Mouse (Mus musculus) midbrain, postnatal 0 days (tissue): ENCODE measurements at regions not wholly inside any gene's neighbourhood (a gene's known extent, or its start where the extent isn't known, plus 50 kb on each side); places are given as distances from the start of the nearest gene placed in this dataset.

ENCODE experiments used
- ATAC-seq: fragments of 200-750 bp; cut with Nextera tagmentation; 2 replicates; pipeline ENCODE4 v1.8.0; 2017; ENCODE audit warnings: moderate number of reproducible peaks, mild to moderate bottlenecking, moderate TSS enrichment, moderate library complexity; ENCODE audit not compliant: low FRiP score
- DNase-seq: peaks from one replicate; pipeline ENCODE4 v3.0.0-alpha.2; 2015; ENCODE audit warnings: low spot score
- H3K27ac ChIP-seq: fragments of 300-500 bp; sonication (generic); 2 replicates; pipeline ENCODE4 v1.5.1; 2014; ENCODE audit warnings: low read depth, mild to moderate bottlenecking, low read length, mixed read lengths
- H3K27me3 ChIP-seq: fragments of 300-500 bp; sonication (generic); 2 replicates; pipeline ENCODE4 v1.6.1; 2014; ENCODE audit warnings: low read length, control low read depth, mixed read lengths; ENCODE audit not compliant: insufficient read depth
- H3K36me3 ChIP-seq: fragments of 300-500 bp; sonication (generic); 2 replicates; pipeline ENCODE4 v1.6.1; 2014; ENCODE audit warnings: low read length, control low read depth, mixed read lengths; ENCODE audit not compliant: insufficient read depth
- H3K4me1 ChIP-seq: fragments of 300-500 bp; sonication (generic); 2 replicates; pipeline ENCODE4 v1.6.1; 2014; ENCODE audit warnings: mild to moderate bottlenecking, control low read depth, antibody characterized with exemption, low read length, mixed read lengths; ENCODE audit not compliant: insufficient read depth
- H3K4me2 ChIP-seq: fragments of 300-500 bp; sonication (generic); 2 replicates; pipeline ENCODE4 v1.6.1; 2014; ENCODE audit warnings: low read depth, mild to moderate bottlenecking, low read length, mixed read lengths; ENCODE audit not compliant: poor library complexity, severe bottlenecking
- H3K4me3 ChIP-seq: fragments of 300-500 bp; sonication (generic); 2 replicates; pipeline ENCODE4 v1.5.1; 2014; ENCODE audit warnings: low read depth, mild to moderate bottlenecking, low read length, moderate library complexity
- H3K9ac ChIP-seq: fragments of 300-500 bp; sonication (generic); replicated peaks from 2 replicates; pipeline ENCODE4 v1.6.1; 2014; ENCODE audit warnings: mild to moderate bottlenecking, low read length, moderate library complexity, mixed read lengths; ENCODE audit not compliant: poor library complexity, severe bottlenecking
- H3K9me3 ChIP-seq: fragments of 300-500 bp; sonication (generic); 2 replicates; pipeline ENCODE4 v1.6.1; 2016; ENCODE audit warnings: low read length, control low read depth
- CTCF ChIP-seq: IDR thresholded peaks from 2 replicates; pipeline ENCODE4 v1.5.1; 2016; ENCODE audit warnings: antibody characterized with exemption, mild to moderate bottlenecking
- WGBS: fragments of 180-500 bp; shearing (Covaris S2); extraction: QIAGEN DNeasy Blood & Tissue Kit; methylation state at CpG from one replicate; pipeline ENCODE4 v1.1.7; 2014; 5-methylcytosine and 5-hydroxymethylcytosine counted together

- no peak overlapping the region for H3K9ac ChIP-seq
- H3K4me2 ChIP-seq, result no peak overlapping the region
- WGBS, result 77% methylated on average over 2 of the region's 2 CpGs
- H3K4me1 ChIP-seq, result no peaks in the 10 kb centered on the region
- no peaks in the 10 kb centered on the region for H3K27me3 ChIP-seq
- no peak overlapping the region for H3K4me3 ChIP-seq
- H3K27ac ChIP-seq, result no peak overlapping the region
- no peaks in the 10 kb centered on the region for H3K9me3 ChIP-seq
- ATAC-seq, result no peak
- no peak for DNase-seq
- no peak for TF ChIP-seq CTCF
- no peaks in the 10 kb centered on the region for H3K36me3 ChIP-seq
These were observed 94.9 kb upstream of the Plscr5 start for GRCm38 (mm10) chr9:92097806-92098205.

DNA sequence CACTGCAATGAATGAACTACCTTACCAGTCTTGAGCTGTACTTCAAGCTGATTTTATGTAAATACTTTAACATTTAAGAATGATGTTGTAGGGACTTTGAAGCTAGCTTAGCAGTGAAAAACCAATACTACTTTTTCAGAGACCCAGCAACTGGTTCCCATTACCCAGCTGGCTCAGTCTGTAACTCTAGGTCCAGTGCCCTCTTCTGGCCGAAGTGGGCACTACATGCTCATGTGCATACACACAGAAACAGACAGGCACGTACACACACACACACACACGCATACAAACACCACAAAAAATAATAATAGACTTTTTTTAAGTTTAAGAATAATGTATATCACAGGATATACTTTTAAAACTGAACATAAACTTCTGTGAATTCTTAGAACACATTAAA lies 63.2 kb upstream of the Plscr5 start:
- peak; percentile 32 for TF ChIP-seq CTCF
- H3K4me2 ChIP-seq, result no peak overlapping the region

GRCm38 (mm10) chr9:92130445-92130844 lies 62.3 kb upstream of the Plscr5 start:
- Histone ChIP-seq H3K9me3 (no peaks in the 10 kb centered on the region), H3K36me3 (no peaks in the 10 kb centered on the region), H3K4me2 (no peak overlapping the region), H3K27me3 (no peaks in the 10 kb centered on the region), H3K4me3 (no peak overlapping the region), H3K9ac (no peak overlapping the region), H3K27ac (no peak overlapping the region), H3K4me1 (no peaks in the 10 kb centered on the region)
- no peak for TF ChIP-seq CTCF
- no peak for ATAC-seq
- no peak for DNase-seq
- 64% methylated on average over 1 of the region's 1 CpGs for WGBS

More for the DNA sequence above, 63.2 kb upstream of the Plscr5 start:
- no peak overlapping the region for H3K9ac ChIP-seq
- ATAC-seq (no peak), DNase-seq (no peak)
- H3K27ac ChIP-seq, result no peak overlapping the region
- 89% methylated on average over 3 of the region's 3 CpGs for WGBS
- no peak overlapping the region for H3K4me3 ChIP-seq
- no peaks in the 10 kb centered on the region for H3K36me3 ChIP-seq
- no peaks in the 10 kb centered on the region for H3K4me1 ChIP-seq
- H3K9me3 ChIP-seq, result no peaks in the 10 kb centered on the region
- no peaks in the 10 kb centered on the region for H3K27me3 ChIP-seq

GRCm38 (mm10) chr9:92132440-92132839 lies 60.3 kb upstream of the Plscr5 start:
- 62% methylated on average over 9 of the region's 9 CpGs for WGBS
- no peak overlapping the region for H3K27ac ChIP-seq
- H3K27me3 ChIP-seq, result no peaks in the 10 kb centered on the region
- peak overlapping the region; percentile 4; the same call in 1 of the 2 replicates for H3K4me2 ChIP-seq
- no peak for TF ChIP-seq CTCF
- peak; percentile 16 for DNase-seq
- no peak overlapping the region for H3K9ac ChIP-seq
- no peaks in the 10 kb centered on the region for H3K9me3 ChIP-seq
- H3K4me3 ChIP-seq, result no peak overlapping the region
- no peak for ATAC-seq
- no peaks in the 10 kb centered on the region for H3K36me3 ChIP-seq
- H3K4me1 ChIP-seq, result no peaks in the 10 kb centered on the region

GRCm38 (mm10) chr9:92141924-92142323 lies 50.8 kb upstream of the Plscr5 start:
- Histone ChIP-seq H3K4me3 (no peak overlapping the region), H3K36me3 (no peaks in the 10 kb centered on the region), H3K9ac (no peak overlapping the region), H3K9me3 (no peaks in the 10 kb centered on the region), H3K4me2 (no peak overlapping the region), H3K4me1 (no peaks in the 10 kb centered on the region), H3K27ac (no peak overlapping the region), H3K27me3 (no peaks in the 10 kb centered on the region)
- ATAC-seq (no peak), DNase-seq (no peak)
- WGBS, result 91% methylated on average over 4 of the region's 4 CpGs
- TF ChIP-seq CTCF, result no peak
